Mouse (Mus musculus): ENCODE data around the gene Rwdd4a. TPM values are rescaled to one million over a fixed set of nuclear protein-coding genes. Genes with fewer than 3 reads are reported as not detected.

Gene Rwdd4a
- total RNA-seq (2014; rRNA removed) (9.6 and 10.7 TPM in 2 replicates), polyA plus RNA-seq (2012; rRNA removed) (12.3 and 13.0 TPM in 2 replicates)

GRCm38 (mm10) chr8:47533344-47534125 lies at the start of gene Rwdd4a, which contains the start of gene Trappc11:
TSS of gene Rwdd4a (plus strand) at chr8:47533664.
TSS of gene Trappc11 (minus strand) at chr8:47533470.
- H3K27ac ChIP-seq (replicated peaks; ENCODE audit: insufficient read depth, low read depth, low read length): peak within 1 kb of the TSS; percentile 90
- peak; percentile 98 for DNase-seq (ENCODE audit: extremely low read depth, low read depth, low spot score)
- peak within 1 kb of the TSS; percentile 98 for H3K9ac ChIP-seq (ENCODE audit: low read depth, low read length)
- peaks cover 5% of the 10 kb centered on the region; the same call in 1 of the 2 replicates for H3K79me2 ChIP-seq (ENCODE audit: control insufficient read depth, insufficient read depth, low read length)
- peaks cover 22% of the 10 kb centered on the region for H3K36me3 ChIP-seq (ENCODE audit: control insufficient read depth, insufficient read depth, low read length)
- peak within 1 kb of the TSS; percentile 96 for H3K4me3 ChIP-seq (ENCODE audit: insufficient read depth, low read depth, low read length)
- no peaks in the 10 kb centered on the region for H3K27me3 ChIP-seq (ENCODE audit: control insufficient read depth, insufficient read depth, low read length)
- TF ChIP-seq CTCF (IDR thresholded peaks at IDR 0.05; ENCODE audit: low read depth, low read length) (0 out of 2 replicates have a peak, but pooled peaks have one; percentile 0), POLR2A (IDR thresholded peaks at IDR 0.05; ENCODE audit: extremely low read depth, insufficient read depth, low read length) (peak; percentile 66)
- under 1% methylated on average over 65 of the region's 65 CpGs for WGBS
- H3K4me1 ChIP-seq (ENCODE audit: control insufficient read depth, insufficient read depth, low read length): peaks cover 10% of the 10 kb centered on the region

DNA sequence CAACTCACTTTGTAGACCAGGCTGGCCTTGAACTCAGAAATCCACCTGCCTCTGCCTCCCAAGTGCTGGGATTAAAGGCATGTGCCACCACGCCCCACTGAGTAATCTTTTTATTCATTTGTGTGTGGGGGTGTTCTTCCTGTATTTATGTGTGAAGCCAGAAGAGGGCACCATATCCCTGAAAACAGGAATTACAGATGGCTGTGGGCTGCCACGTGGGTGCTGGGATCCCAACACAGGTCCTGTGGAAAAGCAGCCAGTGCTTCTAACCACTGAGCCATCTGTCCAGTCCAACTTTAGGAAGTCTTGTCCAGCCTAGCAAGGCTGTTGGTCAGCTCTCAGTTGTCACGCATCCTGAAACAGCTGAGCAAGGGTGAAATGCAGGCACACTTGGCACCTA lies 46.2 kb upstream of the Rwdd4a start:
- H3K27me3 ChIP-seq (ENCODE audit: control insufficient read depth, insufficient read depth, low read length): no peaks in the 10 kb centered on the region
- no peak overlapping the region for H3K9ac ChIP-seq (ENCODE audit: low read depth, low read length)
- no peak overlapping the region for H3K27ac ChIP-seq (replicated peaks; ENCODE audit: insufficient read depth, low read depth, low read length)
- peaks cover 13% of the 10 kb centered on the region for H3K36me3 ChIP-seq (ENCODE audit: control insufficient read depth, insufficient read depth, low read length)
- DNase-seq (ENCODE audit: extremely low read depth, low read depth, low spot score): no peak
- no peaks in the 10 kb centered on the region for H3K79me2 ChIP-seq (ENCODE audit: control insufficient read depth, insufficient read depth, low read length)
- 93% methylated on average over 3 of the region's 3 CpGs for WGBS
- H3K4me3 ChIP-seq (ENCODE audit: insufficient read depth, low read depth, low read length): no peak overlapping the region
- no peaks in the 10 kb centered on the region for H3K4me1 ChIP-seq (ENCODE audit: control insufficient read depth, insufficient read depth, low read length)
- no peak for TF ChIP-seq POLR2A (IDR thresholded peaks at IDR 0.05; ENCODE audit: extremely low read depth, insufficient read depth, low read length)
- TF ChIP-seq CTCF (IDR thresholded peaks at IDR 0.05; ENCODE audit: low read depth, low read length): no peak

DNA sequence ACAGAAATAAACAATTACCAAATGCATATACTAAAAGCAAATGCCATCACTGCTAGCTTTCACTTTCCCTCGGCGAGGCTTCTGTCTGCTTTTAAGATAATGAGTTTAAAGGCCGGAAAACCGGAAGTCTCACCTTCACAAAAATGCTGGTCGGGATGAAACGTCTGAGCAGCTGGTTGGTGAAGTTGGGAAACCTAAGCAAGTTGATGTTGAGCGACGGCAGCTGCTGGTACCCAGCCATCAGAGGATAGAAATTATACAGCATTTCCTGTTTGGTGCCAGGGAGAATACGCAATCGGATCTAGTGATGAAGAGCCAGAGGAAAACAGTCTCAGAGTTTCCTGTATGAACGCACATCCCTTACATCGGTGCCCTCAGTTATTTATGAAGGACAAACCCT lies 40.4 kb upstream of the Rwdd4a start:
- Histone ChIP-seq H3K36me3 (ENCODE audit: control insufficient read depth, insufficient read depth, low read length) (peaks cover 47% of the 10 kb centered on the region), H3K9ac (ENCODE audit: low read depth, low read length) (no peak overlapping the region), H3K79me2 (ENCODE audit: control insufficient read depth, insufficient read depth, low read length) (no peaks in the 10 kb centered on the region), H3K4me3 (ENCODE audit: insufficient read depth, low read depth, low read length) (no peak overlapping the region; the same call in 1 of the 2 replicates), H3K27ac (replicated peaks; ENCODE audit: insufficient read depth, low read depth, low read length) (no peak overlapping the region), H3K27me3 (ENCODE audit: control insufficient read depth, insufficient read depth, low read length) (no peaks in the 10 kb centered on the region), H3K4me1 (ENCODE audit: control insufficient read depth, insufficient read depth, low read length) (no peaks in the 10 kb centered on the region)
- WGBS: 86% methylated on average over 12 of the region's 12 CpGs
- TF ChIP-seq CTCF (IDR thresholded peaks at IDR 0.05; ENCODE audit: low read depth, low read length) (no peak), POLR2A (IDR thresholded peaks at IDR 0.05; ENCODE audit: extremely low read depth, insufficient read depth, low read length) (no peak)
- no peak for DNase-seq (ENCODE audit: extremely low read depth, low read depth, low spot score)

DNA sequence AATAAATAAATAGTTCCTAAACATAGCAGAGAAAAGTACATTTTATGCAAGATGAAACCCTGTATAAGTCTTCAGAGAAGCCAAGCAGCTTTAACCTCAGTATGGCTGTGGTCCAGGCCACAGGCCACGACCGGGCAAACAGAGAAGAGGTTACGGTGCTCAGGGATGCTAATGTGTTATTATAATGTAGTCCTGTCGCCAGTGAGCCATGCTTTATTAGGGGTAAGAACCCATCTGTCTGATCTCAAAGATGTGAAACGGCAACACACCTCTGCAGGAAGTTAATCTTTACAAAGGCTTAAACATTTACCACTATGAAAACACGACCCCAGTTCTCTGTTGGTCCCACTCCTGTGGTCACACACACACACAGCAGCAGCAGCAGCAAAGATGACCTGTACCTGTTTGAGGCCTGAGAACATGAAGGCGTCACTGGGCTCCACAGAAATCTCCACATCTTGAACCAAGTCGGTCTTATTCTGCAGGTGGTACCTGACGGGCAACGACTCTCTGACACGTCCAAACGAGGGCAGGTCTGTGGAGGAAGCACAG lies 38.8 kb upstream of the Rwdd4a start:
- peak; percentile 8 for DNase-seq (ENCODE audit: extremely low read depth, low read depth, low spot score)
- TF ChIP-seq CTCF (IDR thresholded peaks at IDR 0.05; ENCODE audit: low read depth, low read length) (no peak), POLR2A (IDR thresholded peaks at IDR 0.05; ENCODE audit: extremely low read depth, insufficient read depth, low read length) (no peak)
- Histone ChIP-seq H3K4me3 (ENCODE audit: insufficient read depth, low read depth, low read length) (no peak overlapping the region), H3K27me3 (ENCODE audit: control insufficient read depth, insufficient read depth, low read length) (no peaks in the 10 kb centered on the region), H3K79me2 (ENCODE audit: control insufficient read depth, insufficient read depth, low read length) (no peaks in the 10 kb centered on the region), H3K4me1 (ENCODE audit: control insufficient read depth, insufficient read depth, low read length) (no peaks in the 10 kb centered on the region), H3K9ac (ENCODE audit: low read depth, low read length) (no peak overlapping the region), H3K27ac (replicated peaks; ENCODE audit: insufficient read depth, low read depth, low read length) (no peak overlapping the region), H3K36me3 (ENCODE audit: control insufficient read depth, insufficient read depth, low read length) (peaks cover 57% of the 10 kb centered on the region)
- WGBS: 36% methylated on average over 12 of the region's 12 CpGs

- no peaks in the 10 kb centered on the region for H3K4me1 ChIP-seq (ENCODE audit: control insufficient read depth, insufficient read depth, low read length)
- TF ChIP-seq CTCF (IDR thresholded peaks at IDR 0.05; ENCODE audit: low read depth, low read length) (no peak), POLR2A (IDR thresholded peaks at IDR 0.05; ENCODE audit: extremely low read depth, insufficient read depth, low read length) (no peak)
- 77% methylated on average over 6 of the region's 6 CpGs for WGBS
- H3K36me3 ChIP-seq (ENCODE audit: control insufficient read depth, insufficient read depth, low read length): peaks cover 58% of the 10 kb centered on the region
- no peak overlapping the region for H3K27ac ChIP-seq (replicated peaks; ENCODE audit: insufficient read depth, low read depth, low read length)
- no peak for DNase-seq (ENCODE audit: extremely low read depth, low read depth, low spot score)
- no peaks in the 10 kb centered on the region for H3K27me3 ChIP-seq (ENCODE audit: control insufficient read depth, insufficient read depth, low read length)
- no peak overlapping the region for H3K9ac ChIP-seq (ENCODE audit: low read depth, low read length)
- no peaks in the 10 kb centered on the region for H3K79me2 ChIP-seq (ENCODE audit: control insufficient read depth, insufficient read depth, low read length)
- H3K4me3 ChIP-seq (ENCODE audit: insufficient read depth, low read depth, low read length): no peak overlapping the region
Measured at GRCm38 (mm10) chr8:47495428-47495827, 38.0 kb upstream of the Rwdd4a start.
